Mouse (Mus musculus) intestine, postnatal 0 days (tissue): ENCODE measurements at regions not wholly inside any gene's neighbourhood (a gene's known extent, or its start where the extent isn't known, plus 50 kb on each side); places are given as distances from the start of the nearest gene placed in this dataset.

Experiments
- ATAC-seq: fragments of 200-750 bp; cut with Nextera tagmentation; 2 replicates; pipeline ENCODE4 v1.8.0; 2017; ENCODE audit warnings: mild to moderate bottlenecking, moderate TSS enrichment, moderate library complexity
- H3K27ac ChIP-seq: fragments of 300-500 bp; sonication (generic); 2 replicates; pipeline ENCODE4 v1.5.1; 2014; ENCODE audit warnings: mild to moderate bottlenecking, low read depth, low read length, moderate library complexity
- H3K27me3 ChIP-seq: fragments of 300-500 bp; sonication (generic); replicated peaks from 2 replicates; pipeline ENCODE4 v1.6.1; 2014; ENCODE audit warnings: low read length, mixed read lengths; ENCODE audit not compliant: control insufficient read depth, insufficient read depth
- H3K36me3 ChIP-seq: fragments of 300-500 bp; sonication (generic); 2 replicates; pipeline ENCODE4 v1.6.1; 2014; ENCODE audit warnings: mild to moderate bottlenecking, moderate library complexity; ENCODE audit not compliant: control insufficient read depth, insufficient read depth
- H3K4me1 ChIP-seq: fragments of 300-500 bp; sonication (generic); replicated peaks from 2 replicates; pipeline ENCODE4 v1.6.1; 2014; ENCODE audit warnings: antibody characterized with exemption, low read length, mixed read lengths; ENCODE audit not compliant: control insufficient read depth, insufficient read depth
- H3K4me2 ChIP-seq: fragments of 300-500 bp; sonication (generic); replicated peaks from 2 replicates; pipeline ENCODE4 v1.6.1; 2014; ENCODE audit warnings: low read depth, mild to moderate bottlenecking, moderate library complexity
- H3K4me3 ChIP-seq: fragments of 300-500 bp; sonication (generic); 2 replicates; pipeline ENCODE4 v1.5.1; 2014; ENCODE audit warnings: low read depth, low read length
- H3K9ac ChIP-seq: fragments of 300-500 bp; sonication (generic); 2 replicates; pipeline ENCODE4 v1.6.1; 2014; ENCODE audit warnings: mild to moderate bottlenecking, low read depth, low read length
- H3K9me3 ChIP-seq: fragments of 300-500 bp; sonication (generic); 2 replicates; pipeline ENCODE4 v1.6.1; 2016; ENCODE audit warnings: mixed run types; ENCODE audit not compliant: control insufficient read depth
- CTCF ChIP-seq: sonication (generic); IDR thresholded peaks from 2 replicates; pipeline ENCODE4 v1.5.1; 2016; ENCODE audit warnings: low read depth, mild to moderate bottlenecking, control low read depth, antibody characterized with exemption, moderate library complexity
- WGBS: fragments of 180-500 bp; shearing (Covaris S2); extraction: QIAGEN DNeasy Blood & Tissue Kit; methylation state at CpG from one replicate; pipeline ENCODE4 v1.1.7; 2014; 5-methylcytosine and 5-hydroxymethylcytosine counted together

- Histone ChIP-seq H3K36me3 (no peaks in the 10 kb centered on the region), H3K4me1 (no peaks in the 10 kb centered on the region), H3K4me3 (no peak overlapping the region), H3K27me3 (no peaks in the 10 kb centered on the region), H3K9me3 (0 out of 2 replicates have a peak, but pooled peaks cover 2% of the 10 kb centered on the region), H3K4me2 (no peak overlapping the region), H3K9ac (no peak overlapping the region), H3K27ac (no peak overlapping the region)
- no peak for ATAC-seq
- no peak for TF ChIP-seq CTCF
- 34% methylated on average over 3 of the region's 3 CpGs for WGBS
These were observed 99.8 kb downstream of the Olfm4 start for GRCm38 (mm10) chr14:80083724-80084123.

- Histone ChIP-seq H3K27me3 (no peaks in the 10 kb centered on the region), H3K9ac (no peak overlapping the region), H3K4me2 (no peak overlapping the region), H3K4me3 (no peak overlapping the region), H3K27ac (no peak overlapping the region), H3K9me3 (no peaks in the 10 kb centered on the region), H3K4me1 (no peaks in the 10 kb centered on the region), H3K36me3 (no peaks in the 10 kb centered on the region)
- no peak for ATAC-seq
- no peak for TF ChIP-seq CTCF
- WGBS = 69% methylated on average over 1 of the region's 1 CpGs
These were observed 113.4 kb downstream of the Olfm4 start for GRCm38 (mm10) chr14:80097238-80097637.

GRCm38 (mm10) chr14:80113115-80113687 is 129.3 kb downstream of the Olfm4 start:
- Histone ChIP-seq H3K27me3 (no peaks in the 10 kb centered on the region), H3K9ac (no peak overlapping the region), H3K4me1 (no peaks in the 10 kb centered on the region), H3K4me3 (no peak overlapping the region), H3K4me2 (no peak overlapping the region), H3K36me3 (no peaks in the 10 kb centered on the region), H3K9me3 (no peaks in the 10 kb centered on the region), H3K27ac (no peak overlapping the region)
- ATAC-seq = no peak
- no peak for TF ChIP-seq CTCF
- 83% methylated on average over 6 of the region's 6 CpGs for WGBS

GRCm38 (mm10) chr14:80114326-80114725 is 130.4 kb downstream of the Olfm4 start:
- TF ChIP-seq CTCF = no peak
- no peaks in the 10 kb centered on the region for H3K36me3 ChIP-seq
- H3K4me1 ChIP-seq = no peaks in the 10 kb centered on the region
- no peaks in the 10 kb centered on the region for H3K9me3 ChIP-seq
- no peak overlapping the region for H3K4me3 ChIP-seq
- no peak overlapping the region for H3K27ac ChIP-seq
- H3K4me2 ChIP-seq = no peak overlapping the region
- H3K27me3 ChIP-seq = no peaks in the 10 kb centered on the region
- H3K9ac ChIP-seq = no peak overlapping the region
- ATAC-seq = no peak

DNA sequence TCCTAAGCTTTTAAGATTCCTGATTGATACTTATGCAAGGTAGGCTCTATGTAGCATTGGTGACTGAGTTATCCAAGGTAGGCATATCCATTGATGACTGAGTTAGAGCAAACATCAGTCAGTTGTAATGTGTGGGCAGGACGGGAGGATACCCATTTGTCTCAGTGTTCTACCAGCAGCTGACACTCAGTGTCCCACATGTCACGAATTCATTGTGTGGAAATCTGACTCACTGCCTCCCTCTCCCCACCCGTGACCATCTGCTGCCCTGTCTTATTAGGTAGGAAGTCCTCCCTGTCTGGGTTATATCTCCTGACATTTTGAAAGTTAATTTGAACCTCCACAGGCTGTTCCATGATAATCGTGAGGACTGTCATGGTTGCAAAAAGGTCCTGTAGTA is 141.3 kb downstream of the Olfm4 start:
- H3K4me2 ChIP-seq = no peak overlapping the region
- no peak for TF ChIP-seq CTCF
- H3K9me3 ChIP-seq = no peaks in the 10 kb centered on the region
- WGBS = 86% methylated on average over 4 of the region's 4 CpGs
- no peak overlapping the region for H3K27ac ChIP-seq
- no peak for ATAC-seq
- no peak overlapping the region for H3K4me3 ChIP-seq
- H3K9ac ChIP-seq = no peak overlapping the region
- H3K27me3 ChIP-seq = no peaks in the 10 kb centered on the region
- H3K4me1 ChIP-seq = no peaks in the 10 kb centered on the region
- no peaks in the 10 kb centered on the region for H3K36me3 ChIP-seq

DNA sequence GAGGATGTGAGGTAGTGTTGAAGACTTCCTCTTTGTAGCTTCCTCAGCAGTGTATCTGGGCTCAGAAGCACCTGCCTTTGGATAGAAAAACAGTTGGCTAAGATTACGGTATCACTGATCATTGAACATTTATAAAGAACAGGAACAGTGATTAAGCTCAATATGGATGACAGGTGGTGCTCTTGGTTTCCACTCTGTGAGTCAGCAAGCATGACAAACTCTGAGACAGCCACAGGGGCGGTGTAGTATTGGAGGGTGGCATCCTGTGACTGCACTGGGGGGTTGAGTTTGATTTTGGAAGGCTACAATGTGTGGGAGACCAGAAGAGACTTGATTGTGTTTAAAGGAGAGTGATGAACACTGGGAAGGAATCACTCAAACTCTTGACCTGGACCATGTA is 144.3 kb downstream of the Olfm4 start:
- Histone ChIP-seq H3K9ac (no peak overlapping the region), H3K4me3 (no peak overlapping the region), H3K36me3 (no peaks in the 10 kb centered on the region), H3K4me2 (no peak overlapping the region), H3K27ac (no peak overlapping the region), H3K9me3 (no peaks in the 10 kb centered on the region), H3K4me1 (no peaks in the 10 kb centered on the region), H3K27me3 (no peaks in the 10 kb centered on the region)
- WGBS = 90% methylated on average over 2 of the region's 2 CpGs
- no peak for TF ChIP-seq CTCF
- ATAC-seq = no peak

GRCm38 (mm10) chr14:80137541-80137940 is 153.7 kb downstream of the Olfm4 start:
- Histone ChIP-seq H3K36me3 (no peaks in the 10 kb centered on the region), H3K4me3 (no peak overlapping the region), H3K27me3 (no peaks in the 10 kb centered on the region), H3K9ac (no peak overlapping the region), H3K27ac (no peak overlapping the region), H3K4me1 (no peaks in the 10 kb centered on the region), H3K9me3 (no peaks in the 10 kb centered on the region), H3K4me2 (no peak overlapping the region)
- ATAC-seq = no peak
- WGBS = 82% methylated on average over 5 of the region's 5 CpGs
- TF ChIP-seq CTCF = no peak
